Mouse (Mus musculus) adrenal gland, adult (tissue): Measurements from ENCODE around the gene Pklr.
A peak's percentile ranks its signal among the peaks of the same experiment; 100 is the strongest.
"Not testable (repeated sequence)": the region's sequence is repeated elsewhere in the genome, so short reads cannot be mapped to it uniquely, and the experiment has no call there.

Experiments
- DNase-seq, 2 experiments: peaks; one replicate each; pipeline ENCODE4 v3.0.0; 2022 to 2023; ENCODE audit warnings: low spot score in 1 of 2; ENCODE audit not compliant: inconsistent age in 2 of 2

Gene Pklr

GRCm38 (mm10) chr3:89123313-89123712, 12.6 kb upstream of the Pklr start:
- peak; percentile 72 to 93 for DNase-seq

DNA sequence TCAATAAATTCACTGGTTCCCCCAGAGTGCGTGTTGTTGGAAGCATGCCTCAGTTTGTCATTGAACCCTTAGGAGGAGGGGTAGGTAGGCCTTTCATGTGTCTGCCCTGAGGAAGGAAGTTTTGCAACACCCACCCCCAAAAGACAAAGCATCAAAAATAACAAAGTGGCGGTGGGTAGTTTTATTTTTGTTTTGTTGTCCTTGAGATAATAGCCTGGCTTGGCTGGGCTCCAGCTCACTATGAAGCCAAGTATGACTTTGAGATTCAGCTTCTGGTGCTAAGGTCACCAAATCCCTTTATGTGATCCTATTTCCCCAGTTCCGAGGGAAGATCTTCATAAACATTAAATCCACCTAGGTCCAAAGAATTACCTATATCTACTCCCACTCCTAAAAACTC, 11.7 kb upstream of the Pklr start:
- peak; percentile 54 to 81 for DNase-seq

DNA sequence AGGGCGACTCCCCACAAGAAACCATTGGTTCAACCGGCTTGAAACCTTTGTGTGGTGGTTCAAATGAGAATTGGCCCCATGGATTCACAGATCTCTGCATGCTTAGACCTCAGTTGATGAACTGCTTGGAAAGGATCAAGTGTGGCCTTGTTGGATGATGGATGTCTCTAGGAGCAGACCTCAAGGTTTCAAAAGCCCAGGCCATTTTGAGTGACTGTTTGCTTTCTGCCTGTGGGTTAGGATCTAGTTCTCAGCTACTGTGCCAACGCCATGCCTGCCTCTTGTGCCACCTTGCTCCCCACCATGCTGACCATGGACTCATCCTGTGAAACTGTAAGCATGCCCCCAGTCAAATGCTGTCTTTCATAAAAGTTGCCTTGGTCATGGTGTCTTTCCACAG, 10.0 kb upstream of the Pklr start:
- peak in 1 of 2 experiments; percentile 84 for DNase-seq

DNA sequence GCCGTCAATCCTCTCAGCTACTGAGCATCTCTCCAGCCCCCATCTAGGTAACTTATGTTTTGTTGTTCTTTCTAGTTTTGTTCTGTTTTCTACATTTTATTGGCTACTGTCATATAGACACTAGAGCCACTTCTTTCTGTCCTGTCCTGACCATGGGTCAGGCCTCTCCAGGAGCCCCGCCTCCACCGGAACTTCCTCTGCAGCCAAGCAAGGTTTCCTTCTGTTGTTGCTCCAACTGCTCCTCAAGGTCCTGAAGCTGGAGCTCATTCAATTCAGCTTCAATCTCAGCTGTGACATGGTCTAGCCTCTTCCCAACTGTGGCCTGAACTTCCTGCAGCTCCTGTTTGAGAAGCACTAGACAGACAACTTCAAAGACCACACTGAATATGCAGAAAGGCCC, 6.0 kb upstream of the Pklr start:
- DNase-seq = peak in 1 of 2 experiments; percentile 62

DNA sequence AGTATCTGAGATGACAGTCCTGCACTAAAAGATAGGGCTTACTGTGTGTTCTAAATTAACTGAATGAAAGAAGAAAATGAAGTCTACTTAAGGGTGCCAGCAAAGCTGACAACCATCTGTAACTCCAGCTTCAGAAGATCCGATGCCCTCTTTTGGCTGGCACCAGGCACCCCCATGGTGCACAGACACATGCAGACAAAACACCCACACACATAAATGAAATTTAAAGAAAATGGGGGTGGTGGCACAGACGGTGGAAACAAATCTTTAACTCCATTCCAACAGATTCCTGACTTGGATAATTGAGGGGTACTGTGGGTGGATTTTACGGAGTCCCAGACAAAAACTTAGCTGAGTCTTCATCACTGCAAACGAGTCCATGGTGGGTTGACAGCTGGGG, 4.1 kb upstream of the Pklr start:
- no peak for DNase-seq

GRCm38 (mm10) chr3:89132285-89133062, 3.5 kb upstream of the Pklr start:
- DNase-seq = peak; percentile 61 to 87

GRCm38 (mm10) chr3:89133063-89133450, 2.9 kb upstream of the Pklr start:
- no peak for DNase-seq

- no peak for DNase-seq
Observed at GRCm38 (mm10) chr3:89133752-89134151, 2.2 kb upstream of the Pklr start.

- DNase-seq = no peak
Observed at GRCm38 (mm10) chr3:89136365-89136764, 423 bp downstream of the Pklr start.

DNA sequence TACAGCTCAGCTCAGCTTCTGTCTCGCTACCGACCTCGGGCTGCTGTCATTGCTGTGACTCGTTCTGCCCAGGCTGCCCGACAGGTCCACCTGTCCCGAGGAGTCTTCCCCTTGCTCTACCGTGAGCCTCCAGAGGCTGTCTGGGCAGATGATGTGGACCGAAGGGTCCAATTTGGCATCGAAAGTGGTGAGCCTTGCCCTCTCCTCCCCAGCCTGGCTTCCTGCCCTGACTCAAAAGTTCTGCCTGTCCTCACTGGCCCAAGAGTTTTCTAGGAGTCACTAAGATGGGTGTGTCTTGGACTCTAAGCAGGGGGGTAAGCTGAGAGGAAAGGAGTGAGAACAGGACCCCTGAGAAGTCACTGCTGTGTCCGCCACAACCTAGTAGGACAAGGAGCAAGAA, 8.9 kb downstream of the Pklr start:
- DNase-seq = no peak

DNA sequence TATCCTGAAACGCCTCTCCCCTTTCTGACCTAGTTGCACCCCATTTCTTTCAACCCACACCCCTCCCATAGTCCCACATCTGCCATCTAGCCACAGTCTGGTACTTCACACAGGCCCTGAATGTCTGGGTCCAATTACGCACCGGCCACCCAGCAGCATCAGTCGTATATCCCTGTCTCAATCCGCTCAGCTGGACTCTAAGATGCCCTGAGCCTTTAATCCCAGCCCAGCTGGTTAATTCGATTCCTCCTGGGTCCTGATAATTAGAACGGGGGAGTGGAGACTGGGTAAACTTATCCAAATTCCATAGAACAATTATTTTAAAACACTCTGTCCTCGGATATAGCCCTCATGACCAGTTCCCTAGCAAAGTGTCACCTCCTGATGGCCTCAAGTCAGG, 9.6 kb downstream of the Pklr start:
- DNase-seq = no peak

DNA sequence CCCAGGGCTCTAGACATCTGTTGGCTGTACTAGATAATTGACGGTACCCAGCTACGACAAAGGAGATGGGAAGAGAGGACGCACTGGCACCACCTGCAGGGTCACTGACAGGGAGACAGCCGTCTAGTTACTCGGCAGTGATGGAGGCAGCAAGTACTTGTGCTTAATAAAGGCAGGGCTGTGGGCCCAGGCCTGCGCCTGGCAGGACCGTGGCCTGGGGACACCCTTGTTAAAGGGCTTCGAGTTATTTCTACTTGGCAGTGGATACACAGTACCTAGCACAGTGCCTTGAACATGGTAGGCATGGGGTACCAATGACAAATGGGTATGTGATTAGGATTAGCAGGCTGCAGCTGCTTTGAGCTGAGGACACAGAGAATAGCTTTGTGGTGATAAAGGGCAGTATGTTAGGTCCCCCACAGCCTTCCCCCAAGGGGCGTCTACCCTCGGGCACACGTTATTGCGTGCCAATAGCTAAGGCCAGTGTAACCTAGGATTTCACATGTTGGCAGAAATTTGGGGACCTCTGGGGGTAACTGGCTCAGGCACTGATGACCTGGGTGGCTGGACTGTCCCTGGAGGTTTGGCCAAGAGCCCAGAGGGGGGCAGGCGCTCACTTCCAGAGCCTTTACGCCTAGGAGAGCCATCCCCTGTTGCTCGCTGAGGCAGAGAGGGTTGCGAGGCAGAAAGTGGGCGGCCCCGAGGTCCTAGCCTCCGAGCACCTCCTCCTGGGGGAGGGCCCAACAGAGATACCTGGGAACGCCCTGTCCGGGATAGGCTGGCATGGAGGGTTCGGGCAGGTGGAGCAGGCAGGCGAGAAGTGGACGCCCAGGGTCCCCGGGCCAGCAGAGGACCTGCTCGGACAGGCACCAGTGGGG, 11.4 kb downstream of the Pklr start:
- peak in 1 of 2 experiments; percentile 63 for DNase-seq

DNA sequence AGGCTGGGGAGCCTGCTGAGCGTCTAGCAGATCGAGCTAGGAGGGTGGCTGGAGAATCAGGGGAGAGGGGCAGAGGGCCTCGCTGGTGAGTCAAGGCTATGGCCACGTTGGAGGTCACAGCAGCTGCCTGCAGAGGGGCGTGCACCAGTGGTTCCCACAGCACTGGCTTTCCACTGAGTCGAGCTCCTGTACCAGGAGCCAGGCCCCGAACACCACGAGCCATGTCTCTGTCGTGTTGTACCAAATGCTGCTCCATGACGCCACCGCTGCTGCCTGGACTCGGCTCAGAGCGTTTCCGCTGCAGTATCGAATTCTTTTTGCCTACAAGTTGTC, 12.0 kb downstream of the Pklr start:
- DNase-seq = no peak

DNA sequence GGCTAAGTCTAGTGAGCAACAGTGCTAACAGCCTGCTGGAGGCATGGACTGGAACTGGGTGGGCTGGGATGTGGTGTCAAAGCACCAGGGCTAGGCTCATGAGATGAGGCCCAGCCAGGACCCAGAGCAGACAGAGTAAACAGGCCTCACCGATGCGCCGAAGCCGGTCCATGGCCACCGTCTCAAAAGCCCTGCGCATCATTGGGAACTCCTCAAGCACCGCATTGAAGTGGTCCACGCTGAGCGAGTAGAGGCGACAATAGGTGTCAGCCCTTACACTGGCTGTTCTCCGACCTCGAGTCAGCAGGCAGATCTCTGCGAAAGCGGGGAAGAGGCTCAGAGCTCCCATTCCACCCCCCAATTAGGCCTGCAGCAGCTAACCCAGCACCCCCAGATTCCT, 12.6 kb downstream of the Pklr start:
- no peak for DNase-seq

- no peak for DNase-seq
Observed at GRCm38 (mm10) chr3:89152084-89152835, 16.3 kb downstream of the Pklr start.

GRCm38 (mm10) chr3:89156951-89157350, 21.0 kb downstream of the Pklr start:
- no peak for DNase-seq

- DNase-seq = no peak
Observed at GRCm38 (mm10) chr3:89158651-89159050, 22.7 kb downstream of the Pklr start.

DNA sequence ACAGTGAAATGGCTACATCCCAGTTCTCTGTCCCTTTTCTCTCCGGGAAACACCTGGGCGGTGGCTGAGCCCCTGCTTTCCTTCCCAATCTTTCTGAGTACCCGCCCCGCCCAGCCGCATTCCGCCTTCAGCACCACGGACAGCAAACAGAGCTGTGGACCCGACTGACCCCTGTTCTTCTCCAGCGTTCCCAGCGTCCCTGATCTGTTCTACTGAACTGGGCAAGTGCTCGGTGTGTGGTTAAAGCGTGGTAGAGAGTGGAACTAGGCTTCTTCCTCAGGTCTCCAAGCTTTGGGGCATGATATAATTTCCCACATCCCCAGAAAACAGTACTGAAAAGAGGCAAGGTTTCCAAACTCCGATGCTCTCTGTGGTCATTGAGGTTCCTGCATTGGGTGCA, 23.3 kb downstream of the Pklr start:
- peak; percentile 65 to 90 for DNase-seq

GRCm38 (mm10) chr3:89159616-89160344, 23.8 kb downstream of the Pklr start, which contains the start of gene Hcn3:
Hcn3 (minus strand) TSS chr3:89160196.
- DNase-seq = peak; percentile 66 to 87

GRCm38 (mm10) chr3:89161207-89161606, 25.3 kb downstream of the Pklr start:
- DNase-seq = not testable (repeated sequence)

DNA sequence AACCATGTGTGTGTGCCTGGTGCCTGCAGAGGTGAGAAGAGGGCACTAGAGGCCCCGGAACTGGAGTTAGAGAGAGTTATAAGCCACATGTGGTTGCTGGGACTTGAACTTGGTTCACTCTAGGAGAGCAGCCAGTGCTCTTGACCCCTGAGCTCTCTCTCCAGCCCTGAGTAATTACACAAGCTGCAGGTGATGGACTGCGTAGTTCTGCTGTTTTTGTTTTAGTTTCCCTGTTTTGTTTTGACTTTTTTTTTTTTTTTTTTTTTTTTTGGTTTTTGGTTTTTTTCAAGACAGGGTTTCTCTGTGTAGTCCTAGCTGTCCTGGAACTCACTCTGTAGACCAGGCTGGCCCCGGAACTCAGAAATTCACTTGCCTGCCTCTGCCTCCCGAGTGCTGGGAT, 25.8 kb downstream of the Pklr start:
- DNase-seq = no peak
